Mouse (Mus musculus) kidney, adult 2 months (tissue): Measurements from ENCODE around the gene Vapa. TPM values are rescaled to one million over a fixed set of nuclear protein-coding genes. Genes with fewer than 3 reads are reported as not detected.
A peak's percentile ranks its signal among the peaks of the same experiment; 100 is the strongest.

Source experiments
- DNase-seq: peaks from one replicate; pipeline ENCODE4 v3.0.0; 2021
- H3K27ac ChIP-seq: fragments of 200-500 bp; 2 replicates; pipeline ENCODE4 v1.5.1; 2012; ENCODE audit warnings: low read depth, low read length, control low read depth, inconsistent platforms; ENCODE audit not compliant: insufficient read depth
- H3K27me3 ChIP-seq: fragments of 200-500 bp; replicated peaks from 2 replicates; pipeline ENCODE4 v1.6.1; 2012; ENCODE audit warnings: mild to moderate bottlenecking, moderate library complexity, low read length, inconsistent platforms; ENCODE audit not compliant: control insufficient read depth, insufficient read depth
- H3K36me3 ChIP-seq: fragments of 200-500 bp; 2 replicates; pipeline ENCODE4 v1.6.1; 2012; ENCODE audit warnings: mild to moderate bottlenecking, moderate library complexity, low read length, inconsistent platforms; ENCODE audit not compliant: control insufficient read depth, insufficient read depth
- H3K4me1 ChIP-seq: fragments of 200-500 bp; 2 replicates; pipeline ENCODE4 v1.6.1; 2011; ENCODE audit warnings: low read length; ENCODE audit not compliant: control insufficient read depth, insufficient read depth
- H3K4me3 ChIP-seq: fragments of 200-500 bp; 2 replicates; pipeline ENCODE4 v1.5.1; 2011; ENCODE audit warnings: mild to moderate bottlenecking, low read depth, low read length, control low read depth; ENCODE audit not compliant: insufficient read depth
- CTCF ChIP-seq: fragments of 200-500 bp; conservative IDR thresholded peaks from 2 replicates; pipeline ENCODE4 v1.5.1; 2011; ENCODE audit warnings: low read depth, mild to moderate bottlenecking, control low read depth, low read length, moderate library complexity, mixed read lengths; ENCODE audit not compliant: insufficient read depth, insufficient read length
- POLR2A ChIP-seq: fragments of 200-500 bp; IDR thresholded peaks from one replicate; pipeline ENCODE4 v1.6.1; 2011; ENCODE audit warnings: low read depth, low read length, control low read depth
- WGBS: fragments of 180-500 bp; shearing (Covaris S2); methylation state at CpG from one replicate; pipeline ENCODE4 v1.1.7; 2018; 5-methylcytosine and 5-hydroxymethylcytosine counted together
- polyA plus RNA-seq: library from polyadenylated mRNA; depleted of rRNA; stranded (reverse); fragments of >200 nt; gene quantifications from 2 replicates; pipeline ENCODE4 v1.2.3, GENCODE M21; 2012

The Vapa gene
- polyA plus RNA-seq, 1 experiment = 21.2 TPM

- Histone ChIP-seq H3K36me3 (peaks cover 3% of the 10 kb centered on the region), H3K27ac (no peak overlapping the region), H3K4me3 (no peak overlapping the region), H3K27me3 (no peaks in the 10 kb centered on the region), H3K4me1 (peaks cover 9% of the 10 kb centered on the region; the same call in 1 of the 2 replicates)
- DNase-seq = no peak
- WGBS = 76% methylated on average over 8 of the region's 8 CpGs
- no peak for TF ChIP-seq CTCF
- no peak for TF ChIP-seq POLR2A
Observed at GRCm38 (mm10) chr17:65594687-65595086, 18.7 kb downstream of the Vapa start.

- no peak for TF ChIP-seq CTCF
- TF ChIP-seq POLR2A = no peak
- Histone ChIP-seq H3K36me3 (peaks cover 3% of the 10 kb centered on the region), H3K4me1 (no peaks in the 10 kb centered on the region), H3K4me3 (no peak overlapping the region), H3K27ac (no peak overlapping the region), H3K27me3 (no peaks in the 10 kb centered on the region)
- 68% methylated on average over 3 of the region's 3 CpGs for WGBS
- no peak for DNase-seq
Observed at GRCm38 (mm10) chr17:65586892-65587291, 26.5 kb downstream of the Vapa start.

- Histone ChIP-seq H3K4me1 (no peaks in the 10 kb centered on the region), H3K27ac (no peak overlapping the region), H3K27me3 (no peaks in the 10 kb centered on the region), H3K36me3 (peaks cover 6% of the 10 kb centered on the region), H3K4me3 (no peak overlapping the region)
- TF ChIP-seq POLR2A = no peak
- no peak for DNase-seq
- WGBS = 93% methylated on average over 5 of the region's 5 CpGs
Observed at GRCm38 (mm10) chr17:65581440-65581839, 31.9 kb downstream of the Vapa start.

- 92% methylated on average over 7 of the region's 7 CpGs for WGBS
- TF ChIP-seq CTCF = no peak
- no peak for TF ChIP-seq POLR2A
- H3K4me1 ChIP-seq = no peaks in the 10 kb centered on the region
Observed at GRCm38 (mm10) chr17:65579766-65580165, 33.6 kb downstream of the Vapa start.

GRCm38 (mm10) chr17:65575339-65575738, 38.0 kb downstream of the Vapa start:
- Histone ChIP-seq H3K27ac (no peak overlapping the region), H3K36me3 (peaks cover under 1% of the 10 kb centered on the region), H3K4me1 (peaks cover 3% of the 10 kb centered on the region; the same call in 1 of the 2 replicates), H3K27me3 (no peaks in the 10 kb centered on the region), H3K4me3 (no peak overlapping the region)
- no peak for TF ChIP-seq CTCF
- no peak for TF ChIP-seq POLR2A
- 76% methylated on average over 1 of the region's 1 CpGs for WGBS
- no peak for DNase-seq

More at GRCm38 (mm10) chr17:65579766-65580165, 33.6 kb downstream of the Vapa start:
- Histone ChIP-seq H3K36me3 (peaks cover 6% of the 10 kb centered on the region), H3K4me3 (no peak overlapping the region), H3K27ac (no peak overlapping the region), H3K27me3 (no peaks in the 10 kb centered on the region)
- DNase-seq = no peak

- TF ChIP-seq POLR2A (no peak), CTCF (no peak)
- no peaks in the 10 kb centered on the region for H3K27me3 ChIP-seq
- no peaks in the 10 kb centered on the region for H3K36me3 ChIP-seq
- H3K27ac ChIP-seq = no peak overlapping the region
- no peak overlapping the region for H3K4me3 ChIP-seq
- H3K4me1 ChIP-seq = peaks cover 3% of the 10 kb centered on the region; the same call in 1 of the 2 replicates
- 69% methylated on average over 8 of the region's 8 CpGs for WGBS
- DNase-seq = no peak
Observed at GRCm38 (mm10) chr17:65574850-65575249, 38.5 kb downstream of the Vapa start.

- Histone ChIP-seq H3K27ac (no peak overlapping the region), H3K27me3 (no peaks in the 10 kb centered on the region), H3K4me1 (peaks cover 3% of the 10 kb centered on the region; the same call in 1 of the 2 replicates), H3K36me3 (no peaks in the 10 kb centered on the region), H3K4me3 (no peak overlapping the region)
- peak; percentile 48 for DNase-seq
- TF ChIP-seq POLR2A = no peak
- TF ChIP-seq CTCF = no peak
- whole genome bisulfite sequencing = 55% methylated on average over 9 of the region's 9 CpGs
Observed at GRCm38 (mm10) chr17:65571866-65572265, 41.5 kb downstream of the Vapa start.

- H3K27me3 ChIP-seq = no peaks in the 10 kb centered on the region
- peaks cover 3% of the 10 kb centered on the region; the same call in 1 of the 2 replicates for H3K4me1 ChIP-seq
- H3K36me3 ChIP-seq = no peaks in the 10 kb centered on the region
- DNase-seq = no peak
- H3K4me3 ChIP-seq = no peak overlapping the region
- no peak overlapping the region for H3K27ac ChIP-seq
- no peak for TF ChIP-seq CTCF
- no peak for TF ChIP-seq POLR2A
- 67% methylated on average over 8 of the region's 8 CpGs for WGBS
Observed at GRCm38 (mm10) chr17:65571466-65571865, 41.9 kb downstream of the Vapa start.
